Mouse (Mus musculus): ENCODE data around the gene Ptprk.

The Ptprk gene

GRCm38 (mm10) chr10:28550549-28550948, 475.9 kb downstream of the Ptprk start:
- DNase-seq (ENCODE audit: low read depth): no peak

GRCm38 (mm10) chr10:28552068-28552467, 477.4 kb downstream of the Ptprk start:
- DNase-seq (ENCODE audit: low read depth): peak; percentile 25

GRCm38 (mm10) chr10:28564110-28564674, 489.6 kb downstream of the Ptprk start:
- peak; percentile 16 for DNase-seq (ENCODE audit: low read depth)

GRCm38 (mm10) chr10:28566378-28566777, 491.8 kb downstream of the Ptprk start:
- DNase-seq (ENCODE audit: low read depth): peak; percentile 32

GRCm38 (mm10) chr10:28566828-28567227, 492.2 kb downstream of the Ptprk start:
- no peak for DNase-seq (ENCODE audit: low read depth)

- DNase-seq (ENCODE audit: low read depth): peak; percentile 80
These were observed 492.8 kb downstream of the Ptprk start for GRCm38 (mm10) chr10:28567441-28567840.

- peak; percentile 44 for DNase-seq (ENCODE audit: low read depth)
These were observed 493.4 kb downstream of the Ptprk start for GRCm38 (mm10) chr10:28568047-28568446.

- DNase-seq (ENCODE audit: low read depth): no peak
These were observed 505.0 kb downstream of the Ptprk start for GRCm38 (mm10) chr10:28579596-28579995.

- no peak for DNase-seq (ENCODE audit: low read depth)
These were observed 512.0 kb downstream of the Ptprk start for GRCm38 (mm10) chr10:28586565-28587138.

- DNase-seq (ENCODE audit: low read depth): no peak
These were observed 513.8 kb downstream of the Ptprk start for GRCm38 (mm10) chr10:28588401-28588800.

GRCm38 (mm10) chr10:28590822-28591221, 516.2 kb downstream of the Ptprk start:
- DNase-seq (ENCODE audit: low read depth): no peak

GRCm38 (mm10) chr10:28593566-28594292, 519.1 kb downstream of the Ptprk start:
- peak; percentile 87 for DNase-seq (ENCODE audit: low read depth)

GRCm38 (mm10) chr10:28596897-28597296, 522.3 kb downstream of the Ptprk start:
- DNase-seq (ENCODE audit: low read depth): peak; percentile 56

GRCm38 (mm10) chr10:28609136-28609535, 534.5 kb downstream of the Ptprk start:
- DNase-seq (ENCODE audit: low read depth): no peak

- DNase-seq (ENCODE audit: low read depth): no peak
These were observed 539.8 kb downstream of the Ptprk start for GRCm38 (mm10) chr10:28614396-28614795.

- DNase-seq (ENCODE audit: low read depth): no peak
These were observed 542.6 kb downstream of the Ptprk start for GRCm38 (mm10) chr10:28617203-28617602.

GRCm38 (mm10) chr10:28618002-28618401, 543.4 kb downstream of the Ptprk start:
- no peak for DNase-seq (ENCODE audit: low read depth)

GRCm38 (mm10) chr10:28619415-28619814, 544.8 kb downstream of the Ptprk start:
- DNase-seq (ENCODE audit: low read depth): peak; percentile 59

GRCm38 (mm10) chr10:28636096-28636495, 561.5 kb downstream of the Ptprk start:
- no peak for DNase-seq (ENCODE audit: low read depth)

GRCm38 (mm10) chr10:28641887-28642286, 567.3 kb downstream of the Ptprk start:
- no peak for DNase-seq (ENCODE audit: low read depth)

Measured in naive thymus-derived CD4-positive, alpha-beta T cell, adult 2 months (primary cell).